Mouse (Mus musculus): ENCODE results near the gene Cfc1. TPM values are rescaled to one million over a fixed set of nuclear protein-coding genes. Genes with fewer than 3 reads are reported as not detected.

Gene Cfc1
- polyA plus RNA-seq, 1 experiment from 2014 or later = 0.17 TPM

GRCm38 (mm10) chr1:34587298-34588096 is 52.0 kb downstream of the Cfc1 start:
- DNase-seq (ENCODE audit: low spot score) (no peak), ATAC-seq (no peak)
- Histone ChIP-seq H3K27ac (ENCODE audit: low read depth, low read length) (no peak overlapping the region), H3K4me1 (ENCODE audit: control insufficient read depth, insufficient read depth, low read length) (peaks cover 14% of the 10 kb centered on the region), H3K4me3 (ENCODE audit: low read depth, low read length) (no peak overlapping the region), H3K9ac (ENCODE audit: low read length) (no peak overlapping the region), H3K4me2 (ENCODE audit: low read length) (no peak overlapping the region), H3K27me3 (replicated peaks; ENCODE audit: control insufficient read depth, insufficient read depth, low read length) (no peaks in the 10 kb centered on the region), H3K36me3 (ENCODE audit: control insufficient read depth, insufficient read depth, low read length) (peaks cover 44% of the 10 kb centered on the region), H3K9me3 (replicated peaks; ENCODE audit: control insufficient read depth, low read length) (no peaks in the 10 kb centered on the region)
- 85% methylated on average over 22 of the region's 22 CpGs for WGBS

Other genes starting within 250 kb of the Cfc1 start
- 69.8 and 70.3 TPM in 2 replicates for gene Ccdc115, start 96.0 kb upstream of the Cfc1 start, polyA plus RNA-seq (2014; fragmentation: Nextera tagmentation; extraction: Ambion mirVana)
- 68.5 and 69.1 TPM in 2 replicates for gene Imp4, start 95.8 kb upstream of the Cfc1 start, polyA plus RNA-seq (2014; fragmentation: Nextera tagmentation; extraction: Ambion mirVana)
- gene Ptpn18, start 75.9 kb upstream of the Cfc1 start, polyA plus RNA-seq (2014; fragmentation: Nextera tagmentation; extraction: Ambion mirVana) = 7.1 TPM in 2 replicates
- not detected in 2 replicates for gene Prss39, start 37.2 kb upstream of the Cfc1 start, polyA plus RNA-seq (2014; fragmentation: Nextera tagmentation; extraction: Ambion mirVana)
- not detected in 2 replicates for gene Prss40, start 25.3 kb downstream of the Cfc1 start, polyA plus RNA-seq (2014; fragmentation: Nextera tagmentation; extraction: Ambion mirVana)
- 19.1 and 27.3 TPM in 2 replicates for gene Amer3, start 44.0 kb downstream of the Cfc1 start, polyA plus RNA-seq (2014; fragmentation: Nextera tagmentation; extraction: Ambion mirVana)

Data from forebrain, embryonic 14.5 days (tissue).